Mouse (Mus musculus): ENCODE data around the gene Wnk4. TPM values are rescaled to one million over a fixed set of nuclear protein-coding genes. Genes with fewer than 3 reads are reported as not detected.

Gene Wnk4
- polyA plus RNA-seq, 1 experiment from 2014 or later = 14.6 TPM

- no peak overlapping the region for H3K27ac ChIP-seq (ENCODE audit: low read length)
- no peaks in the 10 kb centered on the region for H3K27me3 ChIP-seq (replicated peaks; ENCODE audit: insufficient read depth, low read length)
- no peak for ATAC-seq
- no peak for TF ChIP-seq EP300 (IDR thresholded peaks at IDR 0.05)
- peaks cover 8% of the 10 kb centered on the region; the same call in 1 of the 2 replicates for H3K4me1 ChIP-seq (ENCODE audit: insufficient read depth, low read depth, low read length)
- no peak overlapping the region for H3K4me3 ChIP-seq (ENCODE audit: low read depth, low read length)
- WGBS = 80% methylated on average over 13 of the region's 13 CpGs
- H3K9ac ChIP-seq (replicated peaks; ENCODE audit: low read depth) = no peak overlapping the region
- no peaks in the 10 kb centered on the region for H3K9me3 ChIP-seq (ENCODE audit: low read length)
- DNase-seq (ENCODE audit: low spot score) = no peak
- H3K36me3 ChIP-seq (ENCODE audit: insufficient read depth, low read length) = no peaks in the 10 kb centered on the region; the same call in 1 of the 2 replicates
- H3K4me2 ChIP-seq (replicated peaks; ENCODE audit: low read depth, low read length) = no peak overlapping the region
Measured at GRCm38 (mm10) chr11:101255826-101256775, 4.3 kb upstream of the Wnk4 start.

- Histone ChIP-seq H3K4me2 (replicated peaks; ENCODE audit: low read depth, low read length) (no peak overlapping the region), H3K27ac (ENCODE audit: low read length) (no peak overlapping the region), H3K36me3 (ENCODE audit: insufficient read depth, low read length) (no peaks in the 10 kb centered on the region; the same call in 1 of the 2 replicates), H3K4me1 (ENCODE audit: insufficient read depth, low read depth, low read length) (peaks cover 15% of the 10 kb centered on the region; the same call in 1 of the 2 replicates), H3K4me3 (ENCODE audit: low read depth, low read length) (no peak overlapping the region), H3K27me3 (replicated peaks; ENCODE audit: insufficient read depth, low read length) (peaks cover 5% of the 10 kb centered on the region; the same call in 1 of the 2 replicates), H3K9me3 (ENCODE audit: low read length) (no peaks in the 10 kb centered on the region), H3K9ac (replicated peaks; ENCODE audit: low read depth) (no peak overlapping the region)
- DNase-seq (ENCODE audit: low spot score) (no peak), ATAC-seq (no peak)
- 28% methylated on average over 6 of the region's 6 CpGs for WGBS
- TF ChIP-seq CTCF (IDR thresholded peaks at IDR 0.05) (no peak), EP300 (IDR thresholded peaks at IDR 0.05) (no peak)
Measured at GRCm38 (mm10) chr11:101259261-101259712, 1.1 kb upstream of the Wnk4 start.

- no peaks in the 10 kb centered on the region; the same call in 1 of the 2 replicates for H3K36me3 ChIP-seq (ENCODE audit: insufficient read depth, low read length)
- peaks cover 21% of the 10 kb centered on the region; the same call in 1 of the 2 replicates for H3K4me1 ChIP-seq (ENCODE audit: insufficient read depth, low read depth, low read length)
- under 1% methylated on average over 30 of the region's 30 CpGs for WGBS
- peak overlapping the region; percentile 98 for H3K4me2 ChIP-seq (replicated peaks; ENCODE audit: low read depth, low read length)
- peaks cover 11% of the 10 kb centered on the region; the same call in 1 of the 2 replicates for H3K27me3 ChIP-seq (replicated peaks; ENCODE audit: insufficient read depth, low read length)
- no peaks in the 10 kb centered on the region for H3K9me3 ChIP-seq (ENCODE audit: low read length)
- H3K27ac ChIP-seq (ENCODE audit: low read length) = 0 out of 2 replicates have a peak overlapping the region, but pooled peaks have one; percentile 32
- no peak for DNase-seq (ENCODE audit: low spot score)
- TF ChIP-seq EP300 (IDR thresholded peaks at IDR 0.05) (no peak), CTCF (IDR thresholded peaks at IDR 0.05) (no peak)
- peak overlapping the region; percentile 58 for H3K9ac ChIP-seq (replicated peaks; ENCODE audit: low read depth)
- no peak for ATAC-seq
- H3K4me3 ChIP-seq (ENCODE audit: low read depth, low read length) = peak overlapping the region; percentile 56
Measured at GRCm38 (mm10) chr11:101260826-101261380, 536 bp downstream of the Wnk4 start.

GRCm38 (mm10) chr11:101262272-101262967 lies 2.1 kb downstream of the Wnk4 start:
- H3K4me3 ChIP-seq (ENCODE audit: low read depth, low read length) = 0 out of 2 replicates have a peak overlapping the region, but pooled peaks have one; percentile 10
- peaks cover 11% of the 10 kb centered on the region; the same call in 1 of the 2 replicates for H3K27me3 ChIP-seq (replicated peaks; ENCODE audit: insufficient read depth, low read length)
- peak overlapping the region; percentile 11; the same call in 1 of the 2 replicates for H3K4me2 ChIP-seq (replicated peaks; ENCODE audit: low read depth, low read length)
- TF ChIP-seq CTCF (IDR thresholded peaks at IDR 0.05) (peak; percentile 16; the same call in 1 of the 2 replicates), EP300 (IDR thresholded peaks at IDR 0.05) (no peak)
- 8% methylated on average over 23 of the region's 24 CpGs for WGBS
- no peak overlapping the region for H3K27ac ChIP-seq (ENCODE audit: low read length)
- H3K4me1 ChIP-seq (ENCODE audit: insufficient read depth, low read depth, low read length) = peaks cover 21% of the 10 kb centered on the region; the same call in 1 of the 2 replicates
- no peaks in the 10 kb centered on the region for H3K9me3 ChIP-seq (ENCODE audit: low read length)
- H3K9ac ChIP-seq (replicated peaks; ENCODE audit: low read depth) = no peak overlapping the region
- DNase-seq (ENCODE audit: low spot score) (no peak), ATAC-seq (no peak)
- no peaks in the 10 kb centered on the region; the same call in 1 of the 2 replicates for H3K36me3 ChIP-seq (ENCODE audit: insufficient read depth, low read length)

- H3K9ac ChIP-seq (replicated peaks; ENCODE audit: low read depth) = no peak overlapping the region
- peaks cover 11% of the 10 kb centered on the region; the same call in 1 of the 2 replicates for H3K27me3 ChIP-seq (replicated peaks; ENCODE audit: insufficient read depth, low read length)
- ATAC-seq (no peak), DNase-seq (ENCODE audit: low spot score) (no peak)
- no peak overlapping the region for H3K4me3 ChIP-seq (ENCODE audit: low read depth, low read length)
- no peak overlapping the region for H3K27ac ChIP-seq (ENCODE audit: low read length)
- H3K9me3 ChIP-seq (ENCODE audit: low read length) = no peaks in the 10 kb centered on the region
- no peak for TF ChIP-seq EP300 (IDR thresholded peaks at IDR 0.05)
- no peaks in the 10 kb centered on the region; the same call in 1 of the 2 replicates for H3K36me3 ChIP-seq (ENCODE audit: insufficient read depth, low read length)
- no peak overlapping the region for H3K4me2 ChIP-seq (replicated peaks; ENCODE audit: low read depth, low read length)
- peaks cover 21% of the 10 kb centered on the region; the same call in 1 of the 2 replicates for H3K4me1 ChIP-seq (ENCODE audit: insufficient read depth, low read depth, low read length)
- 18% methylated on average over 32 of the region's 32 CpGs for WGBS
Measured at GRCm38 (mm10) chr11:101263138-101263988, 3.0 kb downstream of the Wnk4 start.

Measured in lung, postnatal 0 days (tissue).